Mouse (Mus musculus): ENCODE measurements around the gene Sntg2.

GRCm38 (mm10) chr12:30369141-30369540 is 4.0 kb downstream of the Sntg2 start:
- TF ChIP-seq EP300 (IDR thresholded peaks at IDR 0.05; ENCODE audit: low read depth) (no peak), CTCF (IDR thresholded peaks at IDR 0.05; ENCODE audit: low read depth) (no peak)
